Mouse (Mus musculus) E14TG2a.4 (cell line): Measurements from ENCODE around the gene 4930404H24Rik.

Experiments used
- CTCF ChIP-seq: conservative IDR thresholded peaks from 2 replicates; pipeline ENCODE4 v1.5.1; 2014; ENCODE audit warnings: low read length
- NANOG ChIP-seq: IDR thresholded peaks from 2 replicates; pipeline ENCODE4 v1.6.1; 2014; ENCODE audit warnings: borderline replicate concordance, low read length, mixed read lengths
- POU5F1 ChIP-seq: IDR thresholded peaks from 2 replicates; pipeline ENCODE4 v1.6.1; 2014; ENCODE audit warnings: low read length, borderline replicate concordance

DNA sequence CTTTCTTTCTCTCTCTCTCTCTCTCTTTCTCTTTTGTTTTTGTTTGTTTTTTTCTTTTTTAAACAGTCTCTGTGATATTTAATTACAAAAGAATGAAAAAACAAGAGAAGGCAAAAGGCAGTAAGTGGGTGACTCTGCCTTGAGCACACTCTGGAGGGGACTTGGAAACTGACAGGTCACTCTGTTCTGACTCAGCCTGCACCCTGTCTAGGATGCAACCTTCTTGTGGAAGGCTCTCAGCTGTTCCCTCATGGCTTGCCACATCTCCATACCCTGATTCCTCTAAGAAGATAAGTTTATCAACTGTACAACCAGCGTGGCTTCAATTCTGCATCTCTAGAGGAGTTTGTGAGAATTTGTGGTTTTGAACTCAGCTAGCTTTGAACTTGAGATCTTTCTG is 25.2 kb upstream of the 4930404H24Rik start:
- TF ChIP-seq CTCF, result no peak
- no peak for TF ChIP-seq NANOG
- TF ChIP-seq POU5F1, result no peak
